Mouse (Mus musculus) limb, embryonic 14.5 days (tissue): Measurements from ENCODE around the gene Ehmt1. TPM values are rescaled to one million over a fixed set of nuclear protein-coding genes. Genes with fewer than 3 reads are reported as not detected.

Experiments used
- ATAC-seq: fragments of 200-750 bp; cut with Nextera tagmentation; 2 replicates; pipeline ENCODE4 v1.8.0; 2017; ENCODE audit warnings: low read depth, moderate number of reproducible peaks, moderate TSS enrichment; ENCODE audit not compliant: low FRiP score
- DNase-seq: peaks from one replicate; pipeline ENCODE4 v3.0.0-alpha.2; 2015; ENCODE audit warnings: low spot score
- H3K27ac ChIP-seq: fragments of 300-500 bp; sonication (generic); replicated peaks from 2 replicates; pipeline ENCODE4 v1.5.1; 2014; ENCODE audit warnings: low read depth, mild to moderate bottlenecking, low read length, moderate library complexity, mixed read lengths
- H3K27me3 ChIP-seq: fragments of 300-500 bp; sonication (generic); 2 replicates; pipeline ENCODE4 v1.6.1; 2014; ENCODE audit warnings: low read length, mixed read lengths; ENCODE audit not compliant: control insufficient read depth, insufficient read depth
- H3K36me3 ChIP-seq: fragments of 300-500 bp; sonication (generic); 2 replicates; pipeline ENCODE4 v1.6.1; 2014; ENCODE audit warnings: mild to moderate bottlenecking, low read length, moderate library complexity, mixed read lengths; ENCODE audit not compliant: control insufficient read depth, insufficient read depth
- H3K4me1 ChIP-seq: fragments of 300-500 bp; sonication (generic); 2 replicates; pipeline ENCODE4 v1.6.1; 2014; ENCODE audit warnings: antibody characterized with exemption, low read length, mixed read lengths; ENCODE audit not compliant: control insufficient read depth, insufficient read depth
- H3K4me2 ChIP-seq: fragments of 300-500 bp; sonication (generic); replicated peaks from 2 replicates; pipeline ENCODE4 v1.6.1; 2014; ENCODE audit warnings: low read depth, mild to moderate bottlenecking, low read length, moderate library complexity; ENCODE audit not compliant: severe bottlenecking
- H3K4me3 ChIP-seq: fragments of 300-500 bp; sonication (generic); replicated peaks from 2 replicates; pipeline ENCODE4 v1.5.1; 2014; ENCODE audit warnings: low read length
- H3K9ac ChIP-seq: fragments of 300-500 bp; sonication (generic); 2 replicates; pipeline ENCODE4 v1.6.1; 2014; ENCODE audit warnings: mild to moderate bottlenecking, low read depth, low read length, moderate library complexity; ENCODE audit not compliant: severe bottlenecking
- H3K9me3 ChIP-seq: fragments of 300-500 bp; sonication (generic); 2 replicates; pipeline ENCODE4 v1.6.1; 2016; ENCODE audit warnings: low read length; ENCODE audit not compliant: control insufficient read depth
- POLR2A ChIP-seq: fragments of 200-500 bp; IDR thresholded peaks from 2 replicates; pipeline ENCODE4 v1.8.0; 2012; ENCODE audit warnings: inconsistent platforms, mild to moderate bottlenecking, moderate library complexity, borderline replicate concordance; ENCODE audit not compliant: insufficient read depth, insufficient read length; ENCODE audit errors: extremely low read depth
- WGBS: fragments of 180-500 bp; shearing (Covaris S2); extraction: QIAGEN DNeasy Blood & Tissue Kit; methylation state at CpG from one replicate; pipeline ENCODE4 v1.1.7; 2014; 5-methylcytosine and 5-hydroxymethylcytosine counted together
- polyA plus RNA-seq, 2 experiments: library from polyadenylated mRNA; depleted of rRNA in 1 of 2; stranded (reverse) in 1 of 2; unstranded in 1 of 2; fragments of >200 nt; fragmentation: Nextera tagmentation in 1 of 2; extraction: Ambion mirVana in 1 of 2; gene quantifications; 2 replicates each; pipeline versions ENCODE4 v1.2.1 to v1.2.3; 2012 to 2014

Gene Ehmt1
- polyA plus RNA-seq, 2 experiments, result 74.6 to 98.3 TPM

GRCm38 (mm10) chr2:24929593-24929992, 10.2 kb upstream of the Ehmt1 start:
- ATAC-seq (no peak), DNase-seq (no peak)
- no peak for TF ChIP-seq POLR2A
- Histone ChIP-seq H3K4me2 (no peak overlapping the region), H3K9me3 (no peaks in the 10 kb centered on the region), H3K27me3 (no peaks in the 10 kb centered on the region), H3K36me3 (0 out of 2 replicates have a peak, but pooled peaks cover 3% of the 10 kb centered on the region), H3K9ac (no peak overlapping the region), H3K27ac (no peak overlapping the region), H3K4me1 (peaks cover 6% of the 10 kb centered on the region), H3K4me3 (no peak overlapping the region)
- WGBS, result 88% methylated on average over 5 of the region's 5 CpGs

- Histone ChIP-seq H3K27me3 (no peaks in the 10 kb centered on the region), H3K9me3 (no peaks in the 10 kb centered on the region), H3K4me3 (no peak overlapping the region), H3K27ac (no peak overlapping the region), H3K36me3 (0 out of 2 replicates have a peak, but pooled peaks cover 3% of the 10 kb centered on the region), H3K4me2 (no peak overlapping the region), H3K9ac (no peak overlapping the region), H3K4me1 (peaks cover 1% of the 10 kb centered on the region)
- DNase-seq (no peak), ATAC-seq (no peak)
- no peak for TF ChIP-seq POLR2A
- WGBS, result 52% methylated on average over 2 of the region's 2 CpGs
These were observed 9.7 kb upstream of the Ehmt1 start for GRCm38 (mm10) chr2:24929119-24929518.

- Histone ChIP-seq H3K27me3 (no peaks in the 10 kb centered on the region), H3K36me3 (0 out of 2 replicates have a peak, but pooled peaks cover 3% of the 10 kb centered on the region), H3K4me2 (no peak overlapping the region), H3K27ac (no peak overlapping the region), H3K9ac (no peak overlapping the region), H3K9me3 (no peaks in the 10 kb centered on the region), H3K4me1 (no peaks in the 10 kb centered on the region), H3K4me3 (no peak overlapping the region)
- ATAC-seq (no peak), DNase-seq (no peak)
- TF ChIP-seq POLR2A, result no peak
- WGBS, result 65% methylated on average over 4 of the region's 4 CpGs
These were observed 8.5 kb upstream of the Ehmt1 start for GRCm38 (mm10) chr2:24927810-24928479.

DNA sequence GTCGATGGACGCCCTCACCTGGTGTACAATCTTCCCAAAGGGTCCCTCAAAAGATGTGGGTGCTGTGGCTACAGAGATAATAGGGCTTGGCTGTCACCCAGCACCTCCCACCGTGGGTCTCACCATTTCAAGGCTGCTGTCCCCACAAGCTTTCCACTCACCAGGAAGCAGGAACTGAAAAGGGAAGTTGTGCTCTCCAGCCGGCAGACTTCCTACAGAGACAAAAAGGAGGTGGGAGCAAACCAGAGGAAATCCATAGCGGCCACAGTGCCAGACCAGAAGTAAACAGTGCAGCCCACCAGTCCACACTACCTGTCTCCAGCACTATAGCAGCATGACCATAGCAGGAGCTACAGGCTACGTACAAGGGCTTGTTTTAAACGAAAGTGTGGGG, 7.5 kb upstream of the Ehmt1 start:
- DNase-seq, result no peak
- ATAC-seq, result no peak
- Histone ChIP-seq H3K36me3 (0 out of 2 replicates have a peak, but pooled peaks cover 3% of the 10 kb centered on the region), H3K9me3 (no peaks in the 10 kb centered on the region), H3K4me1 (no peaks in the 10 kb centered on the region), H3K4me2 (no peak overlapping the region), H3K27ac (no peak overlapping the region), H3K4me3 (no peak overlapping the region), H3K9ac (no peak overlapping the region), H3K27me3 (no peaks in the 10 kb centered on the region)
- 72% methylated on average over 7 of the region's 7 CpGs for WGBS
- TF ChIP-seq POLR2A, result no peak

GRCm38 (mm10) chr2:24926345-24926964, 7.0 kb upstream of the Ehmt1 start:
- Histone ChIP-seq H3K9ac (no peak overlapping the region), H3K36me3 (0 out of 2 replicates have a peak, but pooled peaks cover 3% of the 10 kb centered on the region), H3K9me3 (no peaks in the 10 kb centered on the region), H3K4me3 (no peak overlapping the region), H3K4me1 (no peaks in the 10 kb centered on the region), H3K27ac (no peak overlapping the region), H3K4me2 (no peak overlapping the region), H3K27me3 (no peaks in the 10 kb centered on the region)
- no peak for TF ChIP-seq POLR2A
- no peak for ATAC-seq
- no peak for DNase-seq
- 74% methylated on average over 9 of the region's 9 CpGs for WGBS
